Mouse (Mus musculus) CH12.LX (cell line): ENCODE results near the gene Slc35e2. TPM values are rescaled to one million over a fixed set of nuclear protein-coding genes. Genes with fewer than 3 reads are reported as not detected.
A peak's percentile ranks its signal among the peaks of the same experiment; 100 is the strongest.

Source experiments
- DNase-seq: peaks from one replicate; pipeline ENCODE4 v3.0.0-alpha.2; 2013; ENCODE audit errors: extremely low read depth
- H3K27ac ChIP-seq: 2 replicates; pipeline ENCODE4 v1.5.1; 2012; ENCODE audit warnings: low read depth, mild to moderate bottlenecking, control low read depth, moderate library complexity; ENCODE audit not compliant: insufficient read depth
- H3K27me3 ChIP-seq: replicated peaks from 2 replicates; pipeline ENCODE3; 2012; ENCODE audit warnings: inconsistent platforms
- H3K36me3 ChIP-seq, 2 experiments: replicated peaks in 1 of 2; 2 replicates each; pipeline versions ENCODE3 to v1.6.1; 2012; ENCODE audit warnings: inconsistent platforms in 1 of 2, low read length in 1 of 2, mild to moderate bottlenecking in 1 of 2, mixed read lengths in 1 of 2, moderate library complexity in 1 of 2; ENCODE audit not compliant: control insufficient read depth in 1 of 2, insufficient read depth in 1 of 2
- H3K4me1 ChIP-seq, 2 experiments: 2 replicates each; pipeline ENCODE4 v1.6.1; 2012; ENCODE audit warnings: inconsistent platforms in 1 of 2, moderate library complexity in 1 of 2; ENCODE audit not compliant: insufficient read depth in 2 of 2, control insufficient read depth in 1 of 2
- H3K4me2 ChIP-seq: 2 replicates; pipeline ENCODE4 v1.6.1; 2012; ENCODE audit warnings: low read depth, mild to moderate bottlenecking, control low read depth; ENCODE audit not compliant: poor library complexity, insufficient read depth, severe bottlenecking
- H3K4me3 ChIP-seq, 3 experiments: fragments of 150-350 bp in 1 of 3; sonication (generic) in 1 of 3; replicated peaks in 1 of 3; 2 replicates each; pipeline versions ENCODE3 to v1.5.1; 2011 to 2012; ENCODE audit warnings: low read depth in 2 of 3, low read length in 2 of 3, mild to moderate bottlenecking in 2 of 3, moderate library complexity in 2 of 3, control low read depth in 1 of 3, improper control_type of control experiment in 1 of 3, inconsistent platforms in 1 of 3, mixed read lengths in 1 of 3; ENCODE audit not compliant: poor library complexity in 1 of 3
- H3K79me2 ChIP-seq: replicated peaks from 2 replicates; pipeline ENCODE4 v1.6.1; 2012; ENCODE audit warnings: mild to moderate bottlenecking, moderate library complexity; ENCODE audit not compliant: control insufficient read depth, poor library complexity, insufficient read depth, severe bottlenecking; ENCODE audit errors: extremely low read depth
- H3K9ac ChIP-seq: 2 replicates; pipeline ENCODE4 v1.6.1; 2012; ENCODE audit warnings: low read depth, mild to moderate bottlenecking, control low read depth, moderate library complexity; ENCODE audit not compliant: insufficient read depth
- H3K9me3 ChIP-seq: replicated peaks from 2 replicates; pipeline ENCODE3; 2012; ENCODE audit warnings: low read length, inconsistent platforms, mixed read lengths
- BHLHE40 ChIP-seq: IDR thresholded peaks from 2 replicates; pipeline ENCODE4 v1.6.1; 2011; ENCODE audit warnings: mild to moderate bottlenecking, low read depth, low read length, improper control_type of control experiment
- CHD1 ChIP-seq: IDR thresholded peaks from 2 replicates; pipeline ENCODE4 v1.6.1; 2012; ENCODE audit warnings: low read depth, low read length, improper control_type of control experiment, inconsistent platforms
- ELF1 ChIP-seq: IDR thresholded peaks from 2 replicates; pipeline ENCODE4 v1.6.1; 2014; ENCODE audit warnings: low read depth, mild to moderate bottlenecking, inconsistent platforms, low read length, improper control_type of control experiment
- EP300 ChIP-seq: IDR thresholded peaks from 2 replicates; pipeline ENCODE4 v1.6.1; 2011; ENCODE audit warnings: low read length, improper control_type of control experiment
- HCFC1 ChIP-seq: IDR thresholded peaks from 2 replicates; pipeline ENCODE4 v1.6.1; 2012; ENCODE audit warnings: low read depth, mild to moderate bottlenecking, inconsistent platforms, low read length, improper control_type of control experiment
- JUN ChIP-seq: IDR thresholded peaks from 2 replicates; pipeline ENCODE4 v1.6.1; 2011; ENCODE audit warnings: low read depth, mild to moderate bottlenecking, low read length, improper control_type of control experiment, moderate library complexity; ENCODE audit not compliant: insufficient read depth
- MAFK ChIP-seq: IDR thresholded peaks from 2 replicates; pipeline ENCODE4 v1.6.1; 2011; ENCODE audit warnings: low read length, improper control_type of control experiment; ENCODE audit not compliant: insufficient replicate concordance
- MYC ChIP-seq: IDR thresholded peaks from 2 replicates; pipeline ENCODE4 v1.6.1; 2011; ENCODE audit warnings: low read depth, mild to moderate bottlenecking, improper control_type of control experiment, low read length
- NRF1 ChIP-seq: IDR thresholded peaks from 2 replicates; pipeline ENCODE4 v1.6.1; 2014; ENCODE audit warnings: low read depth, mild to moderate bottlenecking, inconsistent platforms, low read length, improper control_type of control experiment, moderate library complexity
- RCOR1 ChIP-seq: conservative IDR thresholded peaks from 2 replicates; pipeline ENCODE4 v1.6.1; 2012; ENCODE audit warnings: low read depth, mild to moderate bottlenecking, inconsistent platforms, low read length, improper control_type of control experiment
- TBP ChIP-seq: conservative IDR thresholded peaks from 2 replicates; pipeline ENCODE4 v1.6.1; 2011; ENCODE audit warnings: low read depth, low read length, improper control_type of control experiment
- ZMIZ1 ChIP-seq: IDR thresholded peaks from 2 replicates; pipeline ENCODE4 v1.6.1; 2012; ENCODE audit warnings: low read depth, mild to moderate bottlenecking, inconsistent platforms, low read length, improper control_type of control experiment
- ZNF384 ChIP-seq: IDR thresholded peaks from 2 replicates; pipeline ENCODE4 v1.6.1; 2012; ENCODE audit warnings: low read depth, low read length, improper control_type of control experiment, inconsistent platforms
- dilution Hi-C: fragments of 300-500 bp; cut with MboI; formaldehyde crosslinking; loops from 2 replicates; pipeline ENCODE4 v1.14.3; 2020; ENCODE audit warnings: low sequenced_read_pairs; ENCODE audit not compliant: extremely low pct_unique_long_range_greater_than_20kb, extremely low pct_ligation_motif_present
- in situ Hi-C: fragments of 300-500 bp; cut with MboI; formaldehyde crosslinking; loops from 3 replicates; pipeline ENCODE4 v1.14.3; 2019; ENCODE audit warnings: low sequenced_read_pairs, low pct_ligation_motif_present, low pct_unique_long_range_greater_than_20kb, mixed read lengths
- polyA plus RNA-seq: library from polyadenylated mRNA; unstranded; fragments of >175 nt; gene quantifications from 2 replicates; pipeline ENCODE4 v1.2.1, GENCODE M21; 2012; ENCODE audit warnings: low read depth; ENCODE audit not compliant: insufficient read length
- total RNA-seq, 2 experiments: library from RNA; depleted of rRNA; stranded (reverse); fragments of 300-350 nt in 1 of 2; fragments of >200 nt in 1 of 2; gene quantifications; 2 replicates each; pipeline ENCODE4 v1.2.3; 2012 to 2014

Gene Slc35e2
- total and polyA plus RNA-seq, 3 experiments = 8.2 to 14.6 (median 9.9) TPM

DNA sequence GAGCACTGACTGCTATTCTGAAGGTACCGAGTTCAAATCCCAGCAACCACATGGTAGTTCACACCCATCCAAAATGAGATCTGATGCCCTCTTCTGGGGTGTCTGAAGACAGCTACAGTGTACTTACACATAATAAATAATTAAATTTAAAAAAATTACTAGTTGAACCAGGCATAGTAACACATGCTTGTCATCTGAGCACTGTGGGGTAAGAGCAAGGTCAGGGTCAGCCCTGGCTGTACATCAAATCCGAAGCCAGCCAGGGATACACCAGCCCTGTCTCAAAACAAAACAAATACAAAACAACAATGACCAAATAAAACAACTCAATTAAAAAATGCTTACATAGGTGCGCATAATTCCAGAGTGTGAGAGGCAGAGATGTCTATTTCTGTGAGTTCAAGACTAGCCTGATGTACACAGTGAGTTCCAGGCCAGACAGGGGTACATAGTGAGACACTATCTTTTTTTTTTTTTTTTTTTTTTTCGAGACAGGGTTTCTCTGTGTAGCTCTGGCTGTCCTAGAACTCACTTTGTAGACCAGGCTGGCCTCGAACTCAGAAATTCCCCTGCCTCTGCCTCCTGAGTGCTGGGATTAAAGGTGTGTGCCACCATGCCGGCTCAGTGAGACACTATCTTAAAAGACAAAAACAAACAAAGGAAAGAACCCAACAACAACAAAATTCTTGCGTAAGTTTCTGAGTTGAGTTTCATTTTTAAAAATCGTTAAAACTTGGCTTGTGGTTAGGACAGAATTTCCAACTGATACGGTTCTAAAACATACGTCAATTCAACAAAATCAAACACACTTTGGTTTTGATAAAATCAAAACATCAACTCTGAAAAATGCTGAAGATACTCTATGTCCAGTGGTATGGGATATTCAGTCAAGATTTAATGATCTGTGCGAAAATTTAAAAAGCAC is 1.1 kb upstream of the Slc35e2 start:
- H3K27ac ChIP-seq = no peak overlapping the region
- peak overlapping the region; percentile 86 for H3K9ac ChIP-seq
- no peaks in the 10 kb centered on the region for H3K27me3 ChIP-seq
- peak overlapping the region; percentile 78 to 93 (median 88) for H3K4me3 ChIP-seq
- peaks cover 23% of the 10 kb centered on the region for H3K79me2 ChIP-seq
- H3K9me3 ChIP-seq = no peaks in the 10 kb centered on the region
- H3K4me2 ChIP-seq = peak overlapping the region; percentile 77
- DNase-seq = no peak
- dilution Hi-C loops = no loop called here
- no peak for TF ChIP-seq ELF1
- TF ChIP-seq ZNF384 = peak; percentile 49; the same call in 1 of the 2 replicates
- TF ChIP-seq MAFK = 0 out of 2 replicates have a peak, but pooled peaks have one; percentile 15
- TF ChIP-seq RCOR1 = no peak
- TF ChIP-seq, all 38 proteins: peak for 2
- H3K36me3 ChIP-seq = peaks cover 3 to 22% of the 10 kb centered on the region in 2 experiments
- H3K4me1 ChIP-seq = peaks cover 6 to 48% of the 10 kb centered on the region in 2 experiments
- in situ Hi-C loops = no loop called here

DNA sequence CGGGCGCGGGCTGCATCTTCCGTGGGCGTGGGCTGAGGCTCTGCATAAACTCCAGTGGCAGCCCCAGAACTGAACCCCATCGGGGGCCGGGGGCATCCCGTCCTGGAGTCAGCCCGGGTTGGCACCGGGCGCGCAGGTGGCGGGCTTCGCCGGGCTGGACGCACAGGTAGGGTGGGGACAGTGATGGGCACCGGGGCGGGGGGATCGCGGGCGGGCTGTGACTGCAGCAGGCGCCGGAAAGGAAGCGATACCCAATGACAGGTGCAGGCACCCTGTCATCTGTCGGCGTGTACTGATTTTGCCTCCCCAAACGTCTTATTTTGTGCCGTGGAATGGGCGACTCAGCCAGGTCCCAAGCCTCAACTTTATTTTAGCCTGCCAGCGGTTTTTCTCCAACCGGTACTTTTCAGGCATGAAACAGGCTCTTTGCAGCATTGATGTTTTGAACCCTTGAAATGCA is 811 bp downstream of the Slc35e2 start:
- TF ChIP-seq CHD1 (no peak), EP300 (no peak), ZMIZ1 (no peak), BHLHE40 (no peak), MAFK (no peak), NRF1 (no peak), ELF1 (no peak), JUN (no peak), MYC (no peak), HCFC1 (no peak), TBP (no peak)
- peak overlapping the region; percentile 86 for H3K4me2 ChIP-seq
- peaks cover 3 to 36% of the 10 kb centered on the region in 2 experiments for H3K36me3 ChIP-seq
- peaks cover 24% of the 10 kb centered on the region for H3K79me2 ChIP-seq
- peak; percentile 38 for DNase-seq
- no peaks in the 10 kb centered on the region for H3K27me3 ChIP-seq
- peak overlapping the region; percentile 99 for H3K27ac ChIP-seq
- H3K4me1 ChIP-seq = peaks cover 0 to 45% of the 10 kb centered on the region in 2 experiments; a peak in 2 of 4 replicates
- dilution Hi-C loops = no loop called here
- in situ Hi-C loops = no loop called here
- H3K9me3 ChIP-seq = no peaks in the 10 kb centered on the region
- H3K9ac ChIP-seq = peak overlapping the region; percentile 86
- H3K4me3 ChIP-seq = peak overlapping the region; percentile 61 to 93 (median 88)
